Comparison of ENCODE assay signal across 19 mouse cellular contexts in genomic region chr12:113042543-113042942, GRCm38 (mm10). TPM values are rescaled to one million over a fixed set of nuclear protein-coding genes. Genes with fewer than 3 reads are reported as not detected.
DNase-seq lines count a peak whose midpoint lies in the region; ATAC-seq lines count a peak whose summit lies in the region.
"Had no signal": no experiment of that assay in that cellular context is flagged by ENCODE, and none has a peak within 500 bp of the region (broad histone marks: within the 10 kb centered on the region; RNA-seq: fewer than 3 reads in every experiment).

No protein-coding gene starts in this region.

- WGBS in midbrain, embryonic 16.5 days = 83% methylated on average over 2 of the region's 2 CpGs
- 88% methylated on average over 2 of the region's 2 CpGs for WGBS in midbrain, embryonic 15.5 days
- 83% methylated on average over 2 of the region's 2 CpGs for WGBS in limb, embryonic 15.5 days

- no peak overlapping the region for H3K4me3 ChIP-seq in midbrain, embryonic 16.5 days (ENCODE audit: low read depth, low read length)
- no peak overlapping the region for H3K4me3 ChIP-seq in midbrain, embryonic 15.5 days
- no peak overlapping the region for H3K4me3 ChIP-seq in limb, embryonic 15.5 days
- H3K4me3 ChIP-seq: heart, adult 2 months; hindbrain, embryonic 15.5 days; limb, embryonic 13.5 days had no signal

- no peak overlapping the region for H3K4me2 ChIP-seq in midbrain, embryonic 16.5 days (ENCODE audit: low read length)
- H3K4me2 ChIP-seq in midbrain, embryonic 15.5 days = no peak overlapping the region
- H3K4me2 ChIP-seq in limb, embryonic 15.5 days = no peak overlapping the region
- H3K4me2 ChIP-seq: limb, embryonic 13.5 days had no signal

- DNase-seq in c-Kit-positive CD71-positive TER-119-negative erythroid progenitor cells, embryonic 14.5 days (ENCODE audit: low read depth) = peak; percentile 59
- DNase-seq in kidney, adult 11 months = no peak
- DNase-seq in lung, postnatal 4 days = no peak
- no peak for DNase-seq in natural killer cell, adult 2 months (ENCODE audit: low spot score in 2 of 2)
- DNase-seq: cerebellum, adult 8-10 months; heart, adult 2 months; kidney, adult 8-10 months; kidney, postnatal 4 days; thymus, postnatal 14 days had no signal

- no peak for ATAC-seq in midbrain, embryonic 16.5 days
- ATAC-seq in midbrain, embryonic 15.5 days (replicated peaks) = no peak
- no peak for ATAC-seq in limb, embryonic 15.5 days (ENCODE audit: insufficient number of reproducible peaks, low FRiP score, low TSS enrichment, low read depth)
- ATAC-seq in megakaryocyte progenitor cell, adult 5-6 weeks (replicated peaks; ENCODE audit: poor library complexity) = peak; percentile 76
- ATAC-seq: CD4-positive, CD25-positive, alpha-beta regulatory T cell, adult 4 months had no signal

- no peak overlapping the region for H3K9ac ChIP-seq in midbrain, embryonic 16.5 days (ENCODE audit: low read depth, low read length)
- no peak overlapping the region for H3K9ac ChIP-seq in midbrain, embryonic 15.5 days
- H3K9ac ChIP-seq in limb, embryonic 15.5 days = no peak overlapping the region
- H3K9ac ChIP-seq: hindbrain, embryonic 15.5 days; limb, embryonic 13.5 days had no signal

- no peaks in the 10 kb centered on the region for H3K36me3 ChIP-seq in midbrain, embryonic 16.5 days (ENCODE audit: control insufficient read depth, insufficient read depth, low read length)
- H3K36me3 ChIP-seq in midbrain, embryonic 15.5 days (replicated peaks) = peaks cover 12% of the 10 kb centered on the region
- H3K36me3 ChIP-seq in limb, embryonic 15.5 days = peaks cover 22% of the 10 kb centered on the region

- H3K4me1 ChIP-seq in midbrain, embryonic 16.5 days (ENCODE audit: control insufficient read depth, insufficient read depth, low read length) = peaks cover 20% of the 10 kb centered on the region
- peaks cover 23% of the 10 kb centered on the region for H3K4me1 ChIP-seq in midbrain, embryonic 15.5 days
- H3K4me1 ChIP-seq in limb, embryonic 15.5 days = peaks cover 6% of the 10 kb centered on the region

- peak overlapping the region; percentile 49; the same call in 1 of the 2 replicates for H3K27ac ChIP-seq in midbrain, embryonic 16.5 days (ENCODE audit: low read length)
- no peak overlapping the region for H3K27ac ChIP-seq in midbrain, embryonic 15.5 days
- H3K27ac ChIP-seq in limb, embryonic 15.5 days = peak overlapping the region; percentile 61; the same call in 1 of the 2 replicates
- H3K27ac ChIP-seq: heart, adult 2 months; limb, embryonic 13.5 days; macrophage had no signal

- no peaks in the 10 kb centered on the region for H3K27me3 ChIP-seq in midbrain, embryonic 16.5 days (ENCODE audit: control insufficient read depth, insufficient read depth, low read depth, low read length)
- no peaks in the 10 kb centered on the region for H3K27me3 ChIP-seq in midbrain, embryonic 15.5 days (replicated peaks)
- H3K27me3 ChIP-seq in limb, embryonic 15.5 days = no peaks in the 10 kb centered on the region
- H3K27me3 ChIP-seq: hindbrain, embryonic 15.5 days; limb, embryonic 13.5 days had no signal

- H3K9me3 ChIP-seq in midbrain, embryonic 16.5 days (replicated peaks; ENCODE audit: control insufficient read depth, low read length, poor library complexity, severe bottlenecking) = no peaks in the 10 kb centered on the region
- H3K9me3 ChIP-seq in midbrain, embryonic 15.5 days = no peaks in the 10 kb centered on the region
- H3K9me3 ChIP-seq in limb, embryonic 15.5 days = no peaks in the 10 kb centered on the region
- H3K9me3 ChIP-seq: hindbrain, embryonic 15.5 days; limb, embryonic 13.5 days had no signal

RNA-seq across cellular contexts. Expression of gene Pacs2, which starts 28.2 kb away (rescaled TPM):
- polyA plus RNA-seq in midbrain, embryonic 16.5 days (2015; fragmentation: Nextera tagmentation; extraction: Ambion mirVana) = 27.6 and 32.3 TPM in 2 replicates
- 34.6 and 35.1 TPM in 2 replicates for polyA plus RNA-seq in midbrain, embryonic 15.5 days (2015; fragmentation: Nextera tagmentation; extraction: Ambion mirVana)
- polyA plus RNA-seq in limb, embryonic 15.5 days (2015; fragmentation: Nextera tagmentation; extraction: Ambion mirVana) = 12.9 and 13.8 TPM in 2 replicates
- 16.2 and 16.8 TPM in 2 replicates for total RNA-seq in megakaryocyte progenitor cell, adult 5-6 weeks (2015)
- 9.2 and 10.0 TPM in 2 replicates for total RNA-seq in megakaryocyte progenitor cell, adult 5-6 weeks (2017)

RNA-seq across cellular contexts. Expression of gene Tex22, which starts 31.8 kb away (rescaled TPM):
- not detected in 2 replicates for polyA plus RNA-seq in midbrain, embryonic 16.5 days (2015; fragmentation: Nextera tagmentation; extraction: Ambion mirVana)
- 0.40 TPM in 1 of 2 replicates, not detected in the other for polyA plus RNA-seq in midbrain, embryonic 15.5 days (2015; fragmentation: Nextera tagmentation; extraction: Ambion mirVana)
- polyA plus RNA-seq in limb, embryonic 15.5 days (2015; fragmentation: Nextera tagmentation; extraction: Ambion mirVana) = 0.19 TPM in 1 of 2 replicates, not detected in the other
- 0.27 TPM in 1 of 2 replicates, not detected in the other for total RNA-seq in megakaryocyte progenitor cell, adult 5-6 weeks (2015)
- 0.17 TPM in 1 of 2 replicates, not detected in the other for total RNA-seq in megakaryocyte progenitor cell, adult 5-6 weeks (2017)
- polyA plus RNA-seq: CD4-positive, CD25-positive, alpha-beta regulatory T cell, adult 4 months; embryonic facial prominence, embryonic 11.5 days; heart, adult 2 months; heart, postnatal 0 days; hindbrain, embryonic 15.5 days; macrophage had no signal

RNA-seq across cellular contexts. Expression of gene Brf1, which starts 42.0 kb away (rescaled TPM):
- polyA plus RNA-seq in midbrain, embryonic 16.5 days (2015; fragmentation: Nextera tagmentation; extraction: Ambion mirVana) = 44.2 and 46.5 TPM in 2 replicates
- polyA plus RNA-seq in midbrain, embryonic 15.5 days (2015; fragmentation: Nextera tagmentation; extraction: Ambion mirVana) = 56.0 and 58.5 TPM in 2 replicates
- 57.1 and 61.7 TPM in 2 replicates for polyA plus RNA-seq in limb, embryonic 15.5 days (2015; fragmentation: Nextera tagmentation; extraction: Ambion mirVana)
- total RNA-seq in megakaryocyte progenitor cell, adult 5-6 weeks (2015) = 24.0 and 29.3 TPM in 2 replicates
- total RNA-seq in megakaryocyte progenitor cell, adult 5-6 weeks (2017) = 27.2 and 39.0 TPM in 2 replicates

RNA-seq across cellular contexts. Expression of gene Mta1, which starts 55.5 kb away (rescaled TPM):
- polyA plus RNA-seq in midbrain, embryonic 16.5 days (2015; fragmentation: Nextera tagmentation; extraction: Ambion mirVana) = 14.4 and 15.9 TPM in 2 replicates
- polyA plus RNA-seq in midbrain, embryonic 15.5 days (2015; fragmentation: Nextera tagmentation; extraction: Ambion mirVana) = 17.2 and 18.1 TPM in 2 replicates
- 10.6 and 12.9 TPM in 2 replicates for polyA plus RNA-seq in limb, embryonic 15.5 days (2015; fragmentation: Nextera tagmentation; extraction: Ambion mirVana)
- 61.2 and 66.3 TPM in 2 replicates for total RNA-seq in megakaryocyte progenitor cell, adult 5-6 weeks (2015)
- 32.4 TPM in 2 replicates for total RNA-seq in megakaryocyte progenitor cell, adult 5-6 weeks (2017)
